Mouse (Mus musculus): ENCODE measurements around the gene Chm. TPM values are rescaled to one million over a fixed set of nuclear protein-coding genes. Genes with fewer than 3 reads are reported as not detected.
"Not testable (repeated sequence)": the region's sequence is repeated elsewhere in the genome, so short reads cannot be mapped to it uniquely, and the experiment has no call there.

The Chm gene
- polyA plus RNA-seq (2015; fragmentation: Nextera tagmentation; extraction: Ambion mirVana): 8.2 and 8.3 TPM in 2 replicates

- H3K27me3 ChIP-seq (replicated peaks; ENCODE audit: control insufficient read depth, insufficient read depth, low read length): no peaks in the 10 kb centered on the region
- no peaks in the 10 kb centered on the region for H3K4me1 ChIP-seq (replicated peaks; ENCODE audit: control insufficient read depth, insufficient read depth, low read length)
- peak within 1 kb of the TSS; percentile 61 for H3K4me3 ChIP-seq (ENCODE audit: low read depth, low read length)
- H3K9ac ChIP-seq (ENCODE audit: low read depth, low read length): peak within 1 kb of the TSS; percentile 57
- H3K4me2 ChIP-seq (replicated peaks; ENCODE audit: low read depth): peak within 1 kb of the TSS; percentile 58
- H3K36me3 ChIP-seq (ENCODE audit: control insufficient read depth, insufficient read depth): no peaks in the 10 kb centered on the region
- TF ChIP-seq CTCF (IDR thresholded peaks at IDR 0.05; ENCODE audit: low read depth): no peak
- 9% methylated on average over 21 of the region's 21 CpGs for WGBS
- ATAC-seq: peak; percentile 91
- peak within 1 kb of the TSS; percentile 74 for H3K27ac ChIP-seq (ENCODE audit: low read depth, low read length)
- H3K9me3 ChIP-seq (ENCODE audit: control insufficient read depth): no peaks in the 10 kb centered on the region
These were observed at the start of gene Chm for GRCm38 (mm10) chrX:113185230-113185985. Gene Chm (minus strand): TSS chrX:113185517.

- H3K4me3 ChIP-seq (ENCODE audit: low read depth, low read length): no peak overlapping the region
- ATAC-seq: no peak
- no peaks in the 10 kb centered on the region for H3K9me3 ChIP-seq (ENCODE audit: control insufficient read depth)
- no peak overlapping the region for H3K9ac ChIP-seq (ENCODE audit: low read depth, low read length)
- H3K36me3 ChIP-seq (ENCODE audit: control insufficient read depth, insufficient read depth): no peaks in the 10 kb centered on the region
- no peak overlapping the region for H3K27ac ChIP-seq (ENCODE audit: low read depth, low read length)
- no peak overlapping the region for H3K4me2 ChIP-seq (replicated peaks; ENCODE audit: low read depth)
- TF ChIP-seq CTCF (IDR thresholded peaks at IDR 0.05; ENCODE audit: low read depth): no peak
- WGBS: 48% methylated on average over 2 of the region's 2 CpGs
- H3K27me3 ChIP-seq (replicated peaks; ENCODE audit: control insufficient read depth, insufficient read depth, low read length): no peaks in the 10 kb centered on the region
- H3K4me1 ChIP-seq (replicated peaks; ENCODE audit: control insufficient read depth, insufficient read depth, low read length): no peaks in the 10 kb centered on the region
These were observed 8.6 kb upstream of the Chm start for GRCm38 (mm10) chrX:113193901-113194300.

- Histone ChIP-seq H3K4me2 (replicated peaks; ENCODE audit: low read depth) (peak overlapping the region; percentile 58), H3K4me3 (ENCODE audit: low read depth, low read length) (peak overlapping the region; percentile 61), H3K36me3 (ENCODE audit: control insufficient read depth, insufficient read depth) (no peaks in the 10 kb centered on the region), H3K9ac (ENCODE audit: low read depth, low read length) (peak overlapping the region; percentile 57), H3K4me1 (replicated peaks; ENCODE audit: control insufficient read depth, insufficient read depth, low read length) (no peaks in the 10 kb centered on the region), H3K27me3 (replicated peaks; ENCODE audit: control insufficient read depth, insufficient read depth, low read length) (no peaks in the 10 kb centered on the region), H3K9me3 (ENCODE audit: control insufficient read depth) (no peaks in the 10 kb centered on the region), H3K27ac (ENCODE audit: low read depth, low read length) (peak overlapping the region; percentile 74)
- ATAC-seq: no peak
- no peak for TF ChIP-seq CTCF (IDR thresholded peaks at IDR 0.05; ENCODE audit: low read depth)
- WGBS: 13% methylated on average over 17 of the region's 17 CpGs
These were observed 618 bp downstream of the Chm start for GRCm38 (mm10) chrX:113184569-113185229.

DNA sequence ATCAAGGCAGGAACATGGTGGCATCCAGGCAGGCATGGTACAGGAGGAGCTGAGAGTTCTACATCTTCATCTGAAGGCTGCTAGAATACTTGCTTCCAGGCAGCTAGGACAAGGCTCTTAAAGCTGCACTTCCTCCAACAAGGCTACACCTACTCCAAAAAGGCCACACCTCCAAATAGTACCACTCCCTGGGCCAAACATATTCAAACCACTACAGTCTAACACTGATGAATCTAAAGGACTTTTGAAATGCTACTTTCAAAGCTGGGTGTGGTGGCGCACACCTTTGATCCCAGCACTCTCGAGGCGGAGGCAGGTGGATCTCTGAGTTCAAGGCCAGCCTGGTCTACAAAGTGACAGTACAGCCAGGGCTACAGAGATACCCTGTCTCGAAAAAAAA lies 4.5 kb downstream of the Chm start:
- H3K9me3 ChIP-seq (ENCODE audit: control insufficient read depth); H3K27me3 ChIP-seq (replicated peaks; ENCODE audit: control insufficient read depth, insufficient read depth, low read length); H3K27ac ChIP-seq (ENCODE audit: low read depth, low read length); H3K4me1 ChIP-seq (replicated peaks; ENCODE audit: control insufficient read depth, insufficient read depth, low read length); H3K4me3 ChIP-seq (ENCODE audit: low read depth, low read length); H3K9ac ChIP-seq (ENCODE audit: low read depth, low read length); H3K4me2 ChIP-seq (replicated peaks; ENCODE audit: low read depth); H3K36me3 ChIP-seq (ENCODE audit: control insufficient read depth, insufficient read depth); ATAC-seq: not testable (repeated sequence)
- 83% methylated on average over 4 of the region's 4 CpGs for WGBS

- WGBS: 39% methylated on average over 2 of the region's 2 CpGs
- no peak for ATAC-seq
- Histone ChIP-seq H3K9ac (ENCODE audit: low read depth, low read length) (no peak overlapping the region), H3K4me3 (ENCODE audit: low read depth, low read length) (no peak overlapping the region), H3K36me3 (ENCODE audit: control insufficient read depth, insufficient read depth) (no peaks in the 10 kb centered on the region), H3K4me1 (replicated peaks; ENCODE audit: control insufficient read depth, insufficient read depth, low read length) (no peaks in the 10 kb centered on the region), H3K27me3 (replicated peaks; ENCODE audit: control insufficient read depth, insufficient read depth, low read length) (no peaks in the 10 kb centered on the region), H3K9me3 (ENCODE audit: control insufficient read depth) (no peaks in the 10 kb centered on the region), H3K4me2 (replicated peaks; ENCODE audit: low read depth) (no peak overlapping the region), H3K27ac (ENCODE audit: low read depth, low read length) (no peak overlapping the region)
- no peak for TF ChIP-seq CTCF (IDR thresholded peaks at IDR 0.05; ENCODE audit: low read depth)
These were observed 12.6 kb downstream of the Chm start for GRCm38 (mm10) chrX:113172766-113173165.

- Histone ChIP-seq H3K4me3 (ENCODE audit: low read depth, low read length) (no peak overlapping the region), H3K9ac (ENCODE audit: low read depth, low read length) (no peak overlapping the region), H3K9me3 (ENCODE audit: control insufficient read depth) (no peaks in the 10 kb centered on the region), H3K4me2 (replicated peaks; ENCODE audit: low read depth) (no peak overlapping the region), H3K4me1 (replicated peaks; ENCODE audit: control insufficient read depth, insufficient read depth, low read length) (no peaks in the 10 kb centered on the region), H3K36me3 (ENCODE audit: control insufficient read depth, insufficient read depth) (no peaks in the 10 kb centered on the region), H3K27me3 (replicated peaks; ENCODE audit: control insufficient read depth, insufficient read depth, low read length) (no peaks in the 10 kb centered on the region), H3K27ac (ENCODE audit: low read depth, low read length) (no peak overlapping the region)
- no peak for TF ChIP-seq CTCF (IDR thresholded peaks at IDR 0.05; ENCODE audit: low read depth)
- no peak for ATAC-seq
- WGBS: 75% methylated on average over 1 of the region's 1 CpGs
These were observed 13.0 kb downstream of the Chm start for GRCm38 (mm10) chrX:113172271-113172670.
